Mouse (Mus musculus) megakaryocyte, adult 5-6 weeks (primary cell): ENCODE results near the gene Invs. TPM values are rescaled to one million over a fixed set of nuclear protein-coding genes. Genes with fewer than 3 reads are reported as not detected.

Experiments used
- ATAC-seq: 2 replicates; pipeline ENCODE4 v1.8.0; 2016; ENCODE audit warnings: mild to moderate bottlenecking, inconsistent platforms; ENCODE audit not compliant: poor library complexity, severe bottlenecking
- total RNA-seq, 2 experiments: library from RNA; stranded (forward) in 1 of 2; stranded (reverse) in 1 of 2; fragments of 153-499, 151-499 nt in 1 of 2; fragments of 221-1000, 200-1000 nt in 1 of 2; gene quantifications; 2 replicates each; pipeline versions ENCODE4 v1.2.3 to v1.2.4; 2015 to 2017

Invs gene
- total RNA-seq (2015) (4.0 TPM in 2 replicates), total RNA-seq (2017) (4.0 and 4.4 TPM in 2 replicates)

DNA sequence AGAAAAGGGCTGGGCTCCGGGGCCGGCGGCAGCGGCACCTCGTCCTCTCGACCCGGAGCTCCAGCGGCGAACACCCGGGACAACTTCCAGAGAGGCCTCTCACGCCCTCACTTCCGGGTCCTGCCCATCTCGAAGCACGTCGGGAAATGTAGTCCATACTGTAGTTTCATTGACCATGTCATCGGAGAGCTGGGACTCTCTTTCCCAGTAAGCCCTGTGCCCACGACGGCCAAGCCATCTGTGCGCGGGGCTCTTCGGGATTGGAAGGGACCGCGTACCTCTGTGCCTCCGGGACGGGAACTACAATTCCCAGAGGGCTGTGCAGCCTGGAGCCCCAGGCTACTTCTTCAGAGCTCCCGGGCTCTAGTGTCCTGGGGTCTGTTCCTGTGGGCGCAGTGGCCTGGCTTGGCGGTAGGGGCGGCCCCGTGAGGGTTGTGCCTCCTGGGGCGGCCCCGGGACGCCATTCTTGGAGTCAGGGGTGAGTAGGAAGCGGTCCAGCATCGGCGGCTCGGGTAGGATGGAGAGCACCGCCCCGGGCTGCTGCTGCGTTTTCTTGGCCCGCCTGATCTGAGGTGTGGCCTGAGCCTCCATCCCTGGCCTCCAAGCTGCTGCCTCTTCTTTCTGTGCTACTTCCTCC lies at the start of gene Invs, which contains the start of gene Erp44:
TSS of gene Invs (plus strand) at position 263 of the 637 bp plus-strand sequence.
TSS of gene Erp44 (minus strand) at position 61 of the 637 bp plus-strand sequence.
- peak; percentile 97 for ATAC-seq

DNA sequence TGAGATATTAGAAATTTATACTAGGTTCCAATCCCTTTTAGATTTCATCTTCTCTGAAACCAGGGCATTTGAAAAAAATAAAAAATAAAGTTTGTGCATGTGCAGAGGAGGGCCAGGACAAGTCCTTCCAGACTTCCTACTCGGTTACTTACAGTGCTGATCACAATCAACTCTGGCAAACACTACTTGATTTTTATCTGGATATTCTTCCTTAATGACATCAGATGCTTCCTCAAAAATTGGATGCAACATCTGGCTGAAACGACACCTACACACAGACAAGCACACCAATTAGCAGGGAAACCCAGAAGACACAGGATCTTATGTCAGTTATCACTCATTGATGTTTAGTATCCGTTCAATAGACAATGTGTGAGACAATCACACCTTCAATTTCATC lies 42.8 kb upstream of the Invs start:
- no peak for ATAC-seq

DNA sequence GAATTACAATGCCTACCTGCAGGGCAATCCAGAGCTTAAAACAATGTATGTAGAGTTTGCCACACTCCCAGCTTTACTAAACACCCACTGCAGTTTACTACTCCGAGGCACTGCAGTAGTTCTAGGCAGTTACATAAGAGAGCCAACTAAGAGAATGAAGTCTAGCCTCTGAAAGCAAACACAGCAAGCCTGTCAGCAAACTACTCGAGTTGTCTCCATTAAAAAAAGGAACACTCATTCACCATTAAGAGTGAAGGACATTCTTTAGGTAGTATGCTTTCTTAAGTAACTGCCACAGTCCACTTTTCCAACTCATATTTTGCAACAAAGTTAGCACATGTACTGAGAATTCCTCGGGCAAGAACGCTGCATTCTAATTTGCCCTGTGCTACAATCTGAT lies 40.5 kb upstream of the Invs start:
- no peak for ATAC-seq

DNA sequence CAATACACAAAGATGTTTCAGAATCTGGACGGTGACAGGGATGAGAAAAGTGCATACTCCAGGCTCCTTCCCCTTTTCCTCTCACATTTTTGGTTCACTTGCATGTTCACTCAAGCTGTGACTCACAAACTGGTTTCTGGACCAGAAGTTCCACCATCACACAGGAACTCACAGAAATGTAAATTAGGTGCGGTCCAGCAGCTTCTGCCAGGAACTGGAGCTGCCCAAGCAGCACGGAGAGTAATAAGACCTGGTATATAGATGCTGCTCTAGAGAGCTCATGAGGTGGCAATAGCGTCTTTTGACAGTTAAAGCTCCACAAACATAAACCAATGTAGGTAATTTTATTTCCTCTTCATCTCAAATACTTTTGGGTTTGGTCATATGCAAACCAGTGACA lies 37.1 kb upstream of the Invs start:
- no peak for ATAC-seq

DNA sequence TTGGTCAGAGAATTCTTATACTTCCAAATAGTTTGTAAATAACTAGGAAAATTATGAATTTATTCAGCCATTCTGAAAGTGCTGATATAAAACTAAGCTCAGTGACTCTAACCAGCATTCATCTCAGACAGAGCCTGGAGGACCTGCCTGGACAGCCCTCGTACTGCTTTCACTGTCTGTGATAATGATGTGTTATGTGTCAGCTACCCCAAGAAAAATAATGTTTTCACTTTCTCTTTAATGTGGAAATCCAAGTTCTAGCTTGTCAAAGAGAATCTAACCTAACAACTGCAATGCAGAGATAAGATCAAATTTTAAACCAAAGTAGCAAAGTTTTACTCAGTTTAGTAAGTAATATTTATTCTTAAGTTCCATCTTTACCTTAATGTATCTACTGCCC lies 35.8 kb upstream of the Invs start:
- ATAC-seq = no peak

DNA sequence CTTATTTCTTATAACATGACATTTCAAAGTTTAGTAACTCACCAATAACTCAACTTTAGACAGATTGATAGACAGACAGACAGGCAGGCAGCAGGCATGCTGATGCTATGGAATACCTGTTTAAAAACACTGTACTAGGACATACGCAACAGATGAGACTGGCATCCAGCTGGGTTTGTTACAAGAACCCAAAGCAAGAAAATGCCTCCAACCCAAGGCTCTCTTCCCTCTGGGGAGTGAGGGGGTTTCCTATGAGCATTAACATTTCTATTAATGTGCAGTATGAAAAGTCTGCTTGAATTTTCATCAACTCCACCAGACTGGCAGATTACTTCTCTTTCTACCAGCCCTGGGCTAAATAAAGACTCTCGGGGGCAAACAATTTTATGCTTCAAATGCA lies 35.3 kb upstream of the Invs start:
- no peak for ATAC-seq

DNA sequence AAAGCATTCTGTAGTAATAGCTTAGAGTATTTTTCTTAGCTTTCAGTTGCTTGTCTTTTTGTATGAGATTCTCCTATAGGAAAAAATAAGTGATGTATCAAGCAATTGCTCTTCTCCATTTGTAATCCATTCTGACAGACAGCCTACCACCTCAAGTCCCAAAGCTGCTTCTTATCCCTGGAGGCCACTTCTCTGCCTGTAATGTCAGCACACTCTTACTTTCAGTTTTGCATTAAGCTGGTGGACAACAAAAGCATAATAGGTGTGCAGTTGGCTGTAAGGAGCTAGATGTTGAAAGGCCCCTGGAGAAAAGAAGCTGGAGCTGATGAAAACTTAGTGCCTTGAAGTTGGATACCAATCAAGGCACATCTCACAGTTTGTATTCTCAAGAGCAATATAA lies 26.3 kb upstream of the Invs start:
- ATAC-seq = no peak

DNA sequence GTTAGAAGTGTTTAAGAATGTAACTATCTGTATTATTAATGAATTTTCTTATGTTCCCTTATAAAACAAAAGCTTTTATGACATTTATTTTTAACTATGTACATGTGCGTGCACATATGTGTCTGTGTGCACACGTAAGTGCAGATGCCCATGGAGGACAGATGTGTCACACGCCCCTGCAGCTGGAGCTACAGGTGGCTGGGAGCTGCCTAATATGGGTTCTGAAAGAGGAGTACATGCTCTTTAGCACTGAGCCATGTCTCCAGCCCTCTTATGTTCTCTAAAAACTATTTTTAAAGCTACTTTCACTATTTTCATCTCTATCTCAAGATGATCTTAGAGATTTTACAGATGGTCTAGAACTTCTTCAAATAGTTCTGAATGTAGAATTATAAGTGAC lies 21.5 kb upstream of the Invs start:
- ATAC-seq = no peak

DNA sequence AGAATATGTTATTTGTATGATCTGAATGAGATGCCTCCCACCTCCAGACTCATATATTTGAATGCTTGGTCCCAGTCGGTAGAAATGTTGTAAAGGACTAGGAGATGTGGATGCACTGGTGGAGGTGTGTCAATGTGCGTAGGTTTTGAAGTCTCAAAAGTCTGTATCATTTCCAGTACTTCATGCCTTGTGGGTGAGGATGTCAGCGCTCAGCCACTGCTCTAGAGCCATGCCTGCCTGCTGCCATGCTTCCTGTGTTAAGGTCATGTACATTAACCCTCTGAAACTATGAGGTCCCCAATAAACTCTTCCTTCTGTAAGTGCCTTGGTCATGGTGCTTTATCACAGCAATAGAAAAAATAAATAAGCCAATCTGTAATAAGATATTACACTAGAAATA lies 11.9 kb upstream of the Invs start:
- no peak for ATAC-seq

DNA sequence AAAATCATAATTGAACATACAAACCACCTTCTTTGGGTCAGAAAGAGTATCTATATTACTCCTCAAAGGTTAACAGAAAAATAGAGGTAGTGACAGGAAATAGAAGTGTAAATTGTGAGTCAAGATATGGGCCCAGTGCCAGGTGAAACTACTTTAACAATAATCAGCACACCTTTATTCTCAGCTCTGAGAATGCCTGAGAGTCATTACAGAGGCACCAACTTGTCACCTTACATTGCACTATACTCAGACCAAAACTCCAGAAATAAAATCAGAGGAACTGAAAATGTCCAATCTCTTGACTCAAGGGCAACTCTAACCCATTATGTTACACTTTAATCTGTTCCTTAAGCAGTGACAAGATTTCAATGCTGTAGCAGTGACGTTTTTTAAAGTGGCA lies 11.4 kb upstream of the Invs start:
- no peak for ATAC-seq

DNA sequence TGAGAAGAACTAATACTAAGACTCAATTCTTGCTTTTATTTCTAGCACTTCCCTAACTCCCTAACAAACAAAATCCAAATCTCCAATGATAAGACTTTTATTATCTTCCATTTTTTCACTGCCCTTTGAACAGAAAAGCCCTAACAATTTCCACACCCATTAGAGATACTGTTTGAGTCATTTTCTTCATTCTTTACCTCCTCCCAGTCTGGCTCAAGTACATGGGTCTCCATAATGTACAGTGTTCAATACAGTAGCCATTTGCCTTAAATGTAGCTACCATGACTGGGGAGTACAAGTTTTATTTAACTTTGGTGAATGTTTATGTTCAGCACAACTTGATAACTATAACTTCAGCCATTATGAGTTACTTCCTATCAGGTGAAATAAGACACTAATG lies 9.0 kb upstream of the Invs start:
- ATAC-seq = no peak

DNA sequence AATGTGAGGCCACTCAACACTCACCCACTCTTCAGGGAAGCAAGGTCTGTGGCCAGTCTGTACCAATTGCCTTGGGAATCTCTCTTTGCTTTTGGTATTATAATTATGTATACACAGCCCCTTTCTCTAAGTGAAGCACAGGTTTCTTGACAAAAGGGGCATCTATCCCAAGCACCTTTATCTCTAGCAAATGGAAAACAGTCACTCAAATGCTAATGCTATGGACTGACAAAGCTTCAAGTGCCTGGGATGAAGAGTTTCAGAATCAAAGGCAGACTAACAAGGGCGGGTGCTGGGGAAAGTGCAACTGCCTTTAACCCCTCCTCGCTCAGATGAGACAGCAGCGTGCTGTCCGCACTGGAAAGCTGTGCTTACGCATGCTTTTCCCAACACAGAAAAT lies 7.7 kb upstream of the Invs start:
- no peak for ATAC-seq

DNA sequence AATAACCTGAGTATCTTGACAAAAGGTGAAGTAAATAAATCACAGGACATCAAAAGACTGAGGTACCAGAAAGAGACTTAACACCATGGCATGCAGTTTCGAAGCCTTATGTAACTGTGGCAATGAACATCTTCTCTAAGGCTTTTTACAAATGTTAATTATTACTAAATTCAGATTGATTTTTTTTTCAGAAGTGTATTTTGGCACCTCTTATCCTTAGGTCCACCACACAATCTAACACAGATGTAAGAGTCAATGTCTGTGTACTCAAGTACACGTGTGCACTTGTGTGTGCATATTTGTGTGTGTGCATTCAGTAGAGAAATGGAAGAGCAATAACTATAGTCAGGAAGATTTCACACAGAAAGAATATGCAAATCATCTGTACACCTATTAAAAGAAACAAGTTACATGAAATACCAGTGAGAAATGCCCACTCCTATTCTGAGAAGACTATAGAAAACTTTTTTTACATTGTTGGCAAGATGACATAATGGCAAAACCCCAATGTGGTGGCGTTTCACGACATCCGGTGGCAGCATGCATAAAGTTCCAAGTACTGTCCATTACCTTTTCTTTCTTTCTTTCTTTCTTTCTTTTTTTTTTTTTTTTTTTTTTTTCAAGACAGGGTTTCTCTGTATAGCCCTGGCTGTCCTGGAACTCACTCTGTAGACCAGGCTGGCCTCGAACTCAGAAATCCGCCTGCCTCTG lies 6.3 kb upstream of the Invs start:
- ATAC-seq = no peak

DNA sequence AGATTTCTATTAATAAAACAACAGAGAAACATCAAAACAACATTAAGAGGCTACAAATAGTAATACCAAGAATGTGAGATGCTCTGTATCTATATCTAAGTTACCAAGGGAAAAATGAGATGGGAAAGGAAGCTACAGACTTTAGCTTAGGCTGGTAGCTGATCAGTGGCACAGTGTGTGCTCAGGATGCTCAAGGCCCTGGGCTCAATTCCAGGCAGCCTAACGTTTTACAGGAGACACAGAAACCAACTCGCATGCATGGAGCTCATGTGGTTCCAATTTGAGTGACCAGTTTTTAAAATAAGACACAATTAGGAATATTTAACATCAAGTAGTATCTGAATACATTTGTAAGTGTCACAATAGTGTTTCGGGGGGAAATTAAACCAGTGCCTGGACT lies 3.8 kb upstream of the Invs start:
- no peak for ATAC-seq

DNA sequence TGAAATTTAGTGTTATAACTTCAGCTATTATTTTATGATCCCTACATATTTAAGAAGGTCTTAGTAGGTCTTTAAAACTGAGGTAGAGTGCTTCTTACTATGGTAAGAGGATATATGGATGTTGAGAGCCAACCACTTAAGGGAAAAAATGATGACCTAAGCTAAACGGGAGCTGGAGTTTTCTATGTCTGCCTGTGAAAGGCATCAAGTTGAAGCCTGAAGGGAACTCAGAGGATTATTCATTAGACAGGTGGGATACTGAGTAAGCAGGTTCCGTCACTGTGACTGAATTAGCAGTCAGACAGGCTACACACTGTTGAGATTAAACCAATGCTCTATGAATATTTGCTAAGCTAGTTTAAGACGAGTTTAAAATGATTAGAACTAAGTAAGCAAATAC lies 2.5 kb upstream of the Invs start:
- ATAC-seq = no peak

DNA sequence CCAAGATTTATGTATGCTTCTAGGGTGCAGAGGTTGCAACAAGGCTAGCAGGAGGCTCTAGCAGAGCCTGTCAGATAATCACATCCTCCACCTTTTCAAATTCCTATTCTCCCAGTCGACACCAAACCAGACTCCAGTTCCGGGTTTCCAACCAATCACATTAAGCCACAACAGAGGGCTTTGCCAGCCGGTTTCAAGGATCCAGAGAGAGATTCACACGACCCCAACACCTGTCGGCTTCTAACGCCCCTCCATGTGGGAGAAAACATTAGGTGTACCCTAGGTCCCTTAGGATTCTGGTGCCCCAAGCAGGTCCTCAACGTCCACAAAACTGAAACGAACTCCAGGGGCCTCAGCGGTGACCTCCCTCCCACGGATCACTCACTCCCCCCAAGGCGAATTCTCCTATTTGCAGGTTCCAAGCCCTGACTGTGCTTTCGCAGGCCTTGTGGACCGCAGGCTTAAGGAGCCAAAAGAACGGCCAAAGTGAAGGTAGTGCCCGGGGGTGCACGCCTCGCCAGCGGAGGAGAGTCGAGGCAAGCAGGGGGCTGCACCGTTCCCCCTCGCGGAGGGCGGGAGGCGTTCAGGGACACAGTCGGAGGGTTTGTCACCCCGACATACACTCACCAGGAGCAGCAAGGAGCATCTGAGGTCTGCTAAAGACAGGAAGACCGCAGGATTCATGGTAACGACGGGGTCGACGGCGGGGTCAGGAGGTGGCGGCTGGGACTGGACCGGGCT lies 633 bp upstream of the Invs start:
- ATAC-seq = peak; percentile 17

DNA sequence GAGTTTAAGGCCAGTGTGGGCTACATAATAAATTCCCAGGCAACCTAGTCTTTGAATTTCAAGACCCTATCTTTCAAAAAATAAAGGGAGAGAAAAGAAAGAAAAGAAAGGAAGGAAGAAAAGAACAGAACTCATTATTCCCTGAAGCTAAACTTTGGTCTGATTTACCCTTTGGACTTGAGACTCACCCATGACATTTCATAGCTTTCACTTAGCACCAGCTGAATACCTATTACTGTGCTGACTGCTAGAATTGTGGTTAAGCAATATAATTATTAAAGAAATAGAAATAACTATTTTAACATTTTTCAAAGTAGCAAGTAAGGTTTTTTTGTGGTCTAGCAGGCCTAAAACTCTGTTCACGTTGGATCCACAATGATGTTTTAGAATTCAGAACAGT lies 1.6 kb downstream of the Invs start:
- no peak for ATAC-seq

DNA sequence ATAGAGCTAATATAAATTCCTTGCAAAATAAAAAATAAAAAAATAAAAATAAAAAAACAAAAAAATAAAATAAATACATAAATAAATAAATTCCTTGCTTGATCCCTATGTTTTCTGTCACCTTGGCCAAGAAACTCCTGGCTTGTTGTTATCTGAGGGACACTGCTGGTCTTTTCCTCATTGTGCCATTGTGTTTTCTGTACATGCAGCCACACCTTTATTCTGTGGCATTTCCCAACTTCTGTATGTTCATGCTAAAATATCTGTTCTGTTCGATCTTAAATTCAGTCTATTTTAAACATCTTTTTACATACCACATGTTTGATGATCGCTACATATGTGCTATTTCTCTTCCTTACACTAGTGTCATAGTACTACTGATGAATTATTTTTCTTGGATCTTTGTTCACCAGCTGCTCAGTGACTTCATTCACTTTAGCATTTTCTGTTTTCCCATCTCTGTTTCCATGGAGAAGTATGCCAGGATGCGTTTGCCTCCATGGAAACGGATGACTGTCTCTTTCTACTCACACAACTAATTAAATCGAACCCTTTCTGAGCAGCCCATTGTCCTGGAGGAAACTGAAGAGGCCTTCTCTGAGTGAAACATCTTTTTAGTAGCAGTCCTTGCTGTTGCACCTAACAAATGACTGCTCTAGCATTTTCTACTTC lies 7.7 kb downstream of the Invs start:
- no peak for ATAC-seq

DNA sequence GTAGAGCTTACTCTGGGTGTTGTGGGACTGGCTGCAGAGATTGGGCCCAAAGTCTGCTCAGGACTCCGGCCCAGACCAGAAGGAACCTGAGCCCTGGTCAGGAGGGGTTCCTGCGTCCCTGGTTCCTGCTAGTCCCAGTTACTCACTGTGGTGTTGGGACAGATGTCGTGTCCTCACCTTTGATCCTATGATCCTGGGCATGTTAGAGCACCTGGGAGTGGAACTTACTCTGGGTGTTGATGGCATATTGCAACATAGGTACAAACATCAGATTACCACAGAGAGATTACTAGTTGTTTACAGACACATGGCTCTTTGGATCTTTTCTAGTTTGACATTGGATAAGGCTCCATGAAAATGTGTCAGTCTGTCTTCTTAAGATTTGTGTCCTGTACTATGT lies 35.3 kb downstream of the Invs start:
- no peak for ATAC-seq

DNA sequence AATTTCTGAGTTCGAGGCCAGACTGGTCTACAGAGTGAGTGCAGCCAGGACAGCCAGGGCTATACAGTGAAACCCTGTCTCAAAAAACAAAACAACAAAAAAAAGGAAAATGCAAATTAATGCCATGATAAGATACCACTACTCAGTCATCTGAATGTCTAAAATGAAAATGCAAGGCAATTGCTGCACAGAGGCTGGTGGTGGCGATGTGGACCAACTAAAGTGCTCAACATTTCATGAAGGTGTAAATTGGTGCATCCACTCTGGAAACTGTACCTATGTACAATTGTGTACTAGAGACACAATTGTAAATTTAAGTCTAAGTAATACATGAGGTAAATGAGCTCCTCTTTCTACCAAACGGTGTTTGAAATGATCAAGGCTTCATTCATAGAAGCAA lies 36.5 kb downstream of the Invs start:
- ATAC-seq = no peak

DNA sequence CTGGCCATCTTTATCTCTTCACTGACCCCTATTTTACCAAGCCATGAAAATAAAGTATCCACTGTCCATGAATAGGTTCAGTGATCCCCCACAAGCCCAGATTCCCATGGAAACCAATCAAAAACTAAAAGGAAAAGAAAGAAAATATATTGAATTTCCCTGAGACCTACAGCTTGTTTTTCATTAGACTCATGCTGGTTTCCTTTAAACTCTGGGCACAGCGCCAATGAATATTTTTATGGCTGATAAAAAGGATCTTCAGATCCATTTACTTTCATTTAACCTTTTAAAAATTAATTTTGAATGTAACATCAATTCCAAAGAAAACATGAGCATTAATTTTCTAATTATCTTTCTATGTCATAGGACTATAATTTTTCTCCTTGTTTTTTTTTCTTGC lies 41.7 kb downstream of the Invs start:
- no peak for ATAC-seq

DNA sequence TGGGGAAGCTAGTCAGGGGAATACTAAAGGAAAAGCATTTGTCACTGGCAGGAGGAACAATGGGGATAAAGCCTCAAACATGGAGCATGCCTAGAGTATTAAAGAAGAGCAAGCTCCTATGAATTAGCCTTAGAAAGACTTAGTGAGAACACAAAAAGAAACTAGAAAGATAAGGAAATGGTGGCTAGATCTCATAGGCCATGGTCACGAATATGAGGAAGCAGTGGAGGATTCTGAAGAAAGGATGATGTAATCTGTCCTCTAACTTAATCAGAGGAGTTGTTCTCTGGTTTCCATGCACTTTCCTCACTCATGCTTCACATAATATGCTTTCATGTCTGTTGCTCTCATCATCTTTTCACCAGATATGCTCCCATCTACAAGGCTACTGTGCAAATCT lies 42.5 kb downstream of the Invs start:
- ATAC-seq = peak; percentile 62
